24 mouse cellular contexts compared by ENCODE assay signal in genomic region chr11:8669138-8669537, GRCm38 (mm10).
"Had no signal": no experiment of that assay in that cellular context is flagged by ENCODE, and none has a peak within 500 bp of the region (broad histone marks: within the 10 kb centered on the region; RNA-seq: fewer than 3 reads in every experiment).

No protein-coding gene starts in this region.

- H3K9me3 ChIP-seq: heart, embryonic 10.5 days; hindbrain, embryonic 13.5 days; hindbrain, embryonic 15.5 days; liver, embryonic 12.5 days had no signal

- H3K4me3 ChIP-seq: gastrocnemius, adult 2 months; heart, adult 2 months; heart, embryonic 10.5 days; heart, embryonic 12.5 days; hindbrain, embryonic 13.5 days; hindbrain, embryonic 15.5 days; limb, embryonic 12.5 days; liver, embryonic 12.5 days had no signal

- DNase-seq: gastrocnemius, adult 2 months; gastrocnemius, postnatal 10 days; gastrocnemius, postnatal 25 days; heart, adult 11 months; heart, adult 2 months; heart, postnatal 10 days; heart, postnatal 4 days; kidney, adult 18-20 months; kidney, adult 9 months; kidney, postnatal 14 days; kidney, postnatal 36 days; layer of hippocampus, adult 9-11 months; layer of hippocampus, postnatal 36 days; left cerebral cortex, postnatal 4 days had no signal

- H3K27me3 ChIP-seq: limb, embryonic 12.5 days had no signal

- H3K9ac ChIP-seq: heart, embryonic 12.5 days; hindbrain, embryonic 13.5 days; hindbrain, embryonic 15.5 days; limb, embryonic 12.5 days; liver, embryonic 12.5 days; liver, embryonic 14.5 days had no signal

- H3K4me2 ChIP-seq: heart, embryonic 12.5 days; hindbrain, embryonic 13.5 days; hindbrain, embryonic 15.5 days; limb, embryonic 12.5 days; liver, embryonic 12.5 days had no signal

- H3K27ac ChIP-seq: gastrocnemius, adult 2 months; heart, adult 2 months; heart, embryonic 10.5 days; hindbrain, embryonic 13.5 days; hindbrain, embryonic 15.5 days; hindbrain, postnatal 0 days; kidney, postnatal 0 days; limb, embryonic 12.5 days; liver, embryonic 12.5 days; liver, embryonic 14.5 days had no signal

- H3K36me3 ChIP-seq: heart, embryonic 10.5 days; heart, embryonic 12.5 days; hindbrain, embryonic 13.5 days; hindbrain, embryonic 15.5 days; limb, embryonic 12.5 days; liver, embryonic 12.5 days had no signal

- ATAC-seq: hindbrain, postnatal 0 days; intestine, embryonic 16.5 days; liver, embryonic 12.5 days had no signal
